Mouse (Mus musculus) ES-E14 (cell line): ENCODE results near the gene Tmem160.

ENCODE experiments used
- CHD2 ChIP-seq: IDR thresholded peaks from 2 replicates; pipeline ENCODE4 v1.6.1; 2014; ENCODE audit warnings: mild to moderate bottlenecking, low read depth, low read length, inconsistent platforms
- ZNF384 ChIP-seq: IDR thresholded peaks from 2 replicates; pipeline ENCODE4 v1.6.1; 2012; ENCODE audit warnings: low read depth, low read length, inconsistent platforms

- TF ChIP-seq ZNF384 (no peak), CHD2 (no peak)
These were observed 32.0 kb upstream of the Tmem160 start for GRCm38 (mm10) chr7:16420493-16421118.
